Mouse (Mus musculus) lung, adult 18-20 months (tissue): ENCODE data around the gene Lancl2.

ENCODE experiments used
- DNase-seq, 2 experiments: peaks; one replicate each; pipeline ENCODE4 v3.0.0; 2022; ENCODE audit warnings: mixed read lengths in 2 of 2

The Lancl2 gene

DNA sequence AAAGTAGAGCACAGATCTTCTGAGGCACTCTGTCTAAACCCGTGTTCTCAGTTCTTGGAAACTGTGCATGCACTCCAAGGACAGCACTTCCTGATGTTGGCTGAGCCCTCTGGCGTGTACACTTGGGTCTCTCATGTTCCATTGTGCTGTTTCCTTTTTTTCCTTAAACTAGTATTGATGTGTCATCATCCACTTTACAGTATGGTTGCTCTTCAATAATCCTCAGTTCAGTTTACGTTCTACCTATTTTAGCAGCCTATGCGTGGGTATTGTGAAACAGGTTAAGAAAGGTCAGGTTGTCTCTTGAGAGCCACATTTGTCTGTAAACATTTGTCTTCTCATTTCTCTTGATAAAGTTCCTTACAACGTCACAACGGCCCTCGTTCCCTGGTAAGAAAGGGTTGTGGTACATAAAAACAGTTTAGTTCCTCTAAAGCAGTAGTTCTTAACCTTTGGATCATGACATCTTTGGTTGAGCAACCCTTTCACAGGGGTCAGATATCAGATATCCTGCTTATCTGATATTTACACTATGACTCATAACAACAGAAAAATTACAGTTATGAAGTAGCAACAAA is 66.7 kb downstream of the Lancl2 start:
- no peak for DNase-seq

GRCm38 (mm10) chr6:57770467-57771190 is 68.3 kb downstream of the Lancl2 start:
- DNase-seq: no peak

GRCm38 (mm10) chr6:57773792-57774191 is 71.5 kb downstream of the Lancl2 start:
- DNase-seq: no peak

DNA sequence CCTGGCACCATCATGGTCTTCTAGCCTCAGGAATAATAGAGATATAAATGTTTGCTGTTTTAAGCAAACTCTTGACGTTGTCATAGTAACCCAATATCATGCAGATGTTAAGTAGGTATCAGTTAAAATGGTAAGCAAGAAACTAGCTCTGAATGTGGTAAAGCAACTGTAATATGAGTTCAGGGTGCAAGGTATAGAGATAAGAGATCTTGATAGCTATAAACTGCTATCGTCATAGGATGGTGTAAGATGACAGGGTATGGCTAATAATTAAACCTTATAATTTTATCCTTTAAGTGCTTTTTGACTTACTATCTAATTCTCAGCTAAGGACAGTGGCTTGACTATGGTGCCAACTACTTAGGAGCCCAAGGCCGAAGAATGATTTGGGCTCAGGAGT is 78.0 kb downstream of the Lancl2 start:
- DNase-seq: no peak

GRCm38 (mm10) chr6:57782658-57783057 is 80.3 kb downstream of the Lancl2 start:
- DNase-seq: no peak

GRCm38 (mm10) chr6:57784251-57784650 is 81.9 kb downstream of the Lancl2 start:
- DNase-seq: no peak

DNA sequence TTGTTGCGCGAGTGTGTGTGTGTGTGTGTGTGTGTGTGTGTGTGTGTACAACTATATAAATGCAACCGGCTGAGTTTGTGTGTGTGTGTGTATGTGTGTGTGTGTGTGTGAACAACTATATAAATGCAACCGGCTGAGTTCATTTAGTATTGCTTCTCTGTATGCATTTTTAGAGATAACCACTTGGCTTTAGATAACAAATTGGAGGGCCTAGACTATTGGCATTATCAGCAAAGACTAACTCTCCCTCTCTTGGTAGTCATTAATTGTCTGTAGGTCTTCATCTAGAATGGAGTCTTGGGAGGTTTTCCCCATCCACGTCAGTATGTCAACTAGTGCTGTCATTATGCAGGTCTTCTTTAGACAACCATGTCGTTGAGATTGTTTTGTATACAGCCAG is 85.0 kb downstream of the Lancl2 start:
- no peak for DNase-seq
